Mouse (Mus musculus) forebrain, embryonic 10.5 days (tissue): ENCODE measurements around the gene 2610002M06Rik. TPM values are rescaled to one million over a fixed set of nuclear protein-coding genes. Genes with fewer than 3 reads are reported as not detected.

Experiments
- DNase-seq: peaks from one replicate; pipeline ENCODE4 v3.0.0-alpha.2; 2017; ENCODE audit warnings: low spot score; ENCODE audit errors: extremely low spot score
- H3K27ac ChIP-seq: fragments of 300-500 bp; sonication (generic); 2 replicates; pipeline ENCODE4 v1.5.1; 2016; ENCODE audit warnings: mild to moderate bottlenecking
- H3K27me3 ChIP-seq: fragments of 300-500 bp; sonication (generic); 2 replicates; pipeline ENCODE4 v1.6.1; 2016; ENCODE audit warnings: mild to moderate bottlenecking; ENCODE audit not compliant: poor library complexity, severe bottlenecking
- H3K36me3 ChIP-seq: fragments of 300-500 bp; sonication (generic); replicated peaks from 2 replicates; pipeline ENCODE4 v1.6.1; 2016; ENCODE audit warnings: mild to moderate bottlenecking, moderate library complexity
- H3K4me1 ChIP-seq: fragments of 300-500 bp; sonication (generic); 2 replicates; pipeline ENCODE4 v1.6.1; 2016
- H3K4me3 ChIP-seq: fragments of 300-500 bp; sonication (generic); 2 replicates; pipeline ENCODE4 v1.5.1; 2016; ENCODE audit warnings: mild to moderate bottlenecking, moderate library complexity
- H3K9me3 ChIP-seq: fragments of 300-500 bp; sonication (generic); 2 replicates; pipeline ENCODE4 v1.6.1; 2016; ENCODE audit warnings: mild to moderate bottlenecking, moderate library complexity
- WGBS: fragments of 180-500 bp; shearing (Covaris S2); methylation state at CpG from one replicate; pipeline ENCODE4 v1.1.7; 2016; 5-methylcytosine and 5-hydroxymethylcytosine counted together
- polyA plus RNA-seq: library from polyadenylated mRNA; unstranded; fragments of >200 nt; fragmentation: Nextera tagmentation; extraction: Ambion mirVana; gene quantifications from 2 replicates; pipeline ENCODE4 v1.2.1, GENCODE M21; 2016

2610002M06Rik gene
- 6.5 and 7.8 TPM in 2 replicates for polyA plus RNA-seq

GRCm38 (mm10) chrX:107816218-107816554 lies at the start of gene 2610002M06Rik:
2610002M06Rik (minus strand) TSS chrX:107816334.
- H3K9me3 ChIP-seq, result no peaks in the 10 kb centered on the region
- 20% methylated on average over 28 of the region's 28 CpGs for WGBS
- H3K27me3 ChIP-seq, result peaks cover 3% of the 10 kb centered on the region; the same call in 1 of the 2 replicates
- H3K27ac ChIP-seq, result peak within 1 kb of the TSS; percentile 86
- DNase-seq, result peak; percentile 78
- H3K36me3 ChIP-seq, result no peaks in the 10 kb centered on the region
- H3K4me3 ChIP-seq, result peak within 1 kb of the TSS; percentile 61
- H3K4me1 ChIP-seq, result no peaks in the 10 kb centered on the region

- Histone ChIP-seq H3K4me3 (no peak overlapping the region), H3K36me3 (no peaks in the 10 kb centered on the region), H3K4me1 (no peaks in the 10 kb centered on the region), H3K9me3 (no peaks in the 10 kb centered on the region), H3K27me3 (0 out of 2 replicates have a peak, but pooled peaks cover 4% of the 10 kb centered on the region), H3K27ac (no peak overlapping the region)
- DNase-seq, result no peak
- 40% methylated on average over 4 of the region's 4 CpGs for WGBS
These were observed 42.0 kb upstream of the 2610002M06Rik start for GRCm38 (mm10) chrX:107858165-107858564.

GRCm38 (mm10) chrX:107816726-107817125 lies 592 bp upstream of the 2610002M06Rik start:
- no peaks in the 10 kb centered on the region for H3K9me3 ChIP-seq
- H3K27ac ChIP-seq, result no peak overlapping the region
- 85% methylated on average over 6 of the region's 6 CpGs for WGBS
- H3K36me3 ChIP-seq, result no peaks in the 10 kb centered on the region
- peak overlapping the region; percentile 61 for H3K4me3 ChIP-seq
- no peaks in the 10 kb centered on the region for H3K4me1 ChIP-seq
- no peak for DNase-seq
- H3K27me3 ChIP-seq, result peaks cover 3% of the 10 kb centered on the region; the same call in 1 of the 2 replicates

GRCm38 (mm10) chrX:107815502-107816217 lies 474 bp downstream of the 2610002M06Rik start:
- WGBS, result 16% methylated on average over 31 of the region's 32 CpGs
- H3K27ac ChIP-seq, result peak overlapping the region; percentile 86
- DNase-seq, result no peak

GRCm38 (mm10) chrX:107812120-107812519 lies 4.0 kb downstream of the 2610002M06Rik start:
- Histone ChIP-seq H3K36me3 (no peaks in the 10 kb centered on the region), H3K9me3 (no peaks in the 10 kb centered on the region), H3K4me1 (no peaks in the 10 kb centered on the region), H3K27me3 (peaks cover 3% of the 10 kb centered on the region; the same call in 1 of the 2 replicates), H3K4me3 (no peak overlapping the region), H3K27ac (no peak overlapping the region)
- DNase-seq, result no peak

More at GRCm38 (mm10) chrX:107815502-107816217, 474 bp downstream of the 2610002M06Rik start:
- peaks cover 3% of the 10 kb centered on the region; the same call in 1 of the 2 replicates for H3K27me3 ChIP-seq
- H3K36me3 ChIP-seq, result no peaks in the 10 kb centered on the region
- peak overlapping the region; percentile 61 for H3K4me3 ChIP-seq
- no peaks in the 10 kb centered on the region for H3K9me3 ChIP-seq
- H3K4me1 ChIP-seq, result no peaks in the 10 kb centered on the region

- Histone ChIP-seq H3K27ac (no peak overlapping the region), H3K27me3 (no peaks in the 10 kb centered on the region), H3K4me1 (no peaks in the 10 kb centered on the region), H3K9me3 (no peaks in the 10 kb centered on the region), H3K36me3 (no peaks in the 10 kb centered on the region), H3K4me3 (no peak overlapping the region)
- DNase-seq, result no peak
- WGBS, result 89% methylated on average over 2 of the region's 2 CpGs
These were observed 19.2 kb downstream of the 2610002M06Rik start for GRCm38 (mm10) chrX:107796919-107797318.

- Histone ChIP-seq H3K36me3 (no peaks in the 10 kb centered on the region), H3K4me1 (no peaks in the 10 kb centered on the region), H3K27me3 (no peaks in the 10 kb centered on the region), H3K27ac (no peak overlapping the region), H3K4me3 (no peak overlapping the region), H3K9me3 (no peaks in the 10 kb centered on the region)
- no peak for DNase-seq
- 76% methylated on average over 1 of the region's 1 CpGs for WGBS
These were observed 20.3 kb downstream of the 2610002M06Rik start for GRCm38 (mm10) chrX:107795785-107796184.

GRCm38 (mm10) chrX:107792290-107792689 lies 23.8 kb downstream of the 2610002M06Rik start, which contains the start of gene Tent5d:
Tent5d (plus strand) TSS chrX:107792590.
- DNase-seq, result no peak
- WGBS, result 94% methylated on average over 1 of the region's 1 CpGs
- H3K27ac ChIP-seq, result no peak within 1 kb of the TSS
- no peak within 1 kb of the TSS for H3K4me3 ChIP-seq
- H3K9me3 ChIP-seq, result no peaks in the 10 kb centered on the region
- no peaks in the 10 kb centered on the region for H3K4me1 ChIP-seq
- no peaks in the 10 kb centered on the region for H3K27me3 ChIP-seq
- H3K36me3 ChIP-seq, result no peaks in the 10 kb centered on the region

GRCm38 (mm10) chrX:107790750-107791493 lies 25.2 kb downstream of the 2610002M06Rik start:
- no peaks in the 10 kb centered on the region for H3K27me3 ChIP-seq
- no peak for DNase-seq
- no peak overlapping the region for H3K4me3 ChIP-seq

GRCm38 (mm10) chrX:107790136-107790535 lies 26.0 kb downstream of the 2610002M06Rik start:
- Histone ChIP-seq H3K4me1 (no peaks in the 10 kb centered on the region), H3K27ac (no peak overlapping the region), H3K9me3 (no peaks in the 10 kb centered on the region), H3K4me3 (no peak overlapping the region), H3K36me3 (no peaks in the 10 kb centered on the region), H3K27me3 (no peaks in the 10 kb centered on the region)
- DNase-seq, result no peak
- 94% methylated on average over 1 of the region's 1 CpGs for WGBS

More at GRCm38 (mm10) chrX:107790750-107791493, 25.2 kb downstream of the 2610002M06Rik start:
- Histone ChIP-seq H3K36me3 (no peaks in the 10 kb centered on the region), H3K9me3 (no peaks in the 10 kb centered on the region), H3K27ac (no peak overlapping the region), H3K4me1 (no peaks in the 10 kb centered on the region)
- 29% methylated on average over 8 of the region's 8 CpGs for whole genome bisulfite sequencing

- H3K27me3 ChIP-seq, result no peaks in the 10 kb centered on the region
- H3K9me3 ChIP-seq, result no peaks in the 10 kb centered on the region
- no peak overlapping the region for H3K4me3 ChIP-seq
- H3K4me1 ChIP-seq, result no peaks in the 10 kb centered on the region
- H3K36me3 ChIP-seq, result no peaks in the 10 kb centered on the region
- no peak overlapping the region for H3K27ac ChIP-seq
- WGBS, result 27% methylated on average over 3 of the region's 3 CpGs
- DNase-seq, result no peak
These were observed 48.2 kb downstream of the 2610002M06Rik start for GRCm38 (mm10) chrX:107767896-107768295.
